Mouse (Mus musculus) lung, embryonic 14.5 days (tissue): ENCODE measurements around the gene Rora. TPM values are rescaled to one million over a fixed set of nuclear protein-coding genes. Genes with fewer than 3 reads are reported as not detected.

ENCODE experiments used
- ATAC-seq: fragments of 200-750 bp; cut with Nextera tagmentation; 2 replicates; pipeline ENCODE4 v1.8.0; 2017; ENCODE audit warnings: mild to moderate bottlenecking, moderate TSS enrichment, moderate library complexity; ENCODE audit not compliant: insufficient read depth
- DNase-seq: peaks from one replicate; pipeline ENCODE4 v3.0.0-alpha.2; 2015
- H3K27ac ChIP-seq: fragments of 300-500 bp; sonication (generic); 2 replicates; pipeline ENCODE4 v1.5.1; 2014; ENCODE audit warnings: low read depth, mild to moderate bottlenecking, moderate library complexity
- H3K27me3 ChIP-seq: fragments of 300-500 bp; sonication (generic); 2 replicates; pipeline ENCODE4 v1.6.1; 2014; ENCODE audit warnings: low read length, control low read depth; ENCODE audit not compliant: insufficient read depth
- H3K36me3 ChIP-seq: fragments of 300-500 bp; sonication (generic); 2 replicates; pipeline ENCODE4 v1.6.1; 2014; ENCODE audit warnings: control low read depth; ENCODE audit not compliant: insufficient read depth
- H3K4me1 ChIP-seq: fragments of 300-500 bp; sonication (generic); 2 replicates; pipeline ENCODE4 v1.6.1; 2014; ENCODE audit warnings: antibody characterized with exemption, control low read depth; ENCODE audit not compliant: insufficient read depth
- H3K4me2 ChIP-seq: fragments of 300-500 bp; sonication (generic); 2 replicates; pipeline ENCODE4 v1.6.1; 2014; ENCODE audit warnings: mild to moderate bottlenecking
- H3K4me3 ChIP-seq: fragments of 300-500 bp; sonication (generic); 2 replicates; pipeline ENCODE4 v1.5.1; 2014; ENCODE audit warnings: low read depth, low read length
- H3K9ac ChIP-seq: fragments of 300-500 bp; sonication (generic); 2 replicates; pipeline ENCODE4 v1.6.1; 2014
- H3K9me3 ChIP-seq: fragments of 300-500 bp; sonication (generic); 2 replicates; pipeline ENCODE4 v1.6.1; 2016; ENCODE audit warnings: low read depth, low read length, control low read depth
- CTCF ChIP-seq: IDR thresholded peaks from 2 replicates; pipeline ENCODE4 v1.5.1; 2016; ENCODE audit warnings: antibody characterized with exemption, low read depth
- WGBS: fragments of 180-500 bp; shearing (Covaris S2); extraction: QIAGEN DNeasy Blood & Tissue Kit; methylation state at CpG from one replicate; pipeline ENCODE4 v1.1.7; 2014; 5-methylcytosine and 5-hydroxymethylcytosine counted together
- polyA plus RNA-seq: library from polyadenylated mRNA; unstranded; fragments of >200 nt; fragmentation: Nextera tagmentation; extraction: Ambion mirVana; gene quantifications from 2 replicates; pipeline ENCODE4 v1.2.1, GENCODE M21; 2014

Gene Rora
- polyA plus RNA-seq, 1 experiment from 2014 or later: 5.9 TPM

DNA sequence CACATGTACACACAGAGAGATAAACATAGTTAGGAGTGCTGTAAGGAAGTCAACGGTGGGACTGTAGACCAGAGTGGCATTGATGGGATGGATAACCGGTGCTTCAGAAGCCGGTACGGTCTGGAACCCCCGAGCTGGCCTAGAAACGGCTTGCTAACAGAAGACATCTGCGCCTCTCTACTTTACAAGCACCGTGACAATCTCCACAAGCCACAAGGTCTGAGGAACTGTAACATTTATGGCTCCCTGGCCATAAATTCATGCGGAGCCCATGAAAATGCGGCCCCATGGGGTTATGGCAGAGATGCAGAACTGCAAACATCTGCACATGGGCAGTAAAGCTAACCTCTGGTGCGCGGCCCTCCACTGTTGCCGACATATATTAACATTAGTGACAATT, 141.7 kb downstream of the Rora start:
- no peak for ATAC-seq
- 79% methylated on average over 13 of the region's 13 CpGs for WGBS
- Histone ChIP-seq H3K4me3 (no peak overlapping the region), H3K36me3 (no peaks in the 10 kb centered on the region), H3K9ac (no peak overlapping the region), H3K4me2 (no peak overlapping the region), H3K27me3 (no peaks in the 10 kb centered on the region), H3K27ac (no peak overlapping the region), H3K4me1 (peaks cover 6% of the 10 kb centered on the region; the same call in 1 of the 2 replicates), H3K9me3 (no peaks in the 10 kb centered on the region)
- no peak for DNase-seq
- no peak for TF ChIP-seq CTCF

DNA sequence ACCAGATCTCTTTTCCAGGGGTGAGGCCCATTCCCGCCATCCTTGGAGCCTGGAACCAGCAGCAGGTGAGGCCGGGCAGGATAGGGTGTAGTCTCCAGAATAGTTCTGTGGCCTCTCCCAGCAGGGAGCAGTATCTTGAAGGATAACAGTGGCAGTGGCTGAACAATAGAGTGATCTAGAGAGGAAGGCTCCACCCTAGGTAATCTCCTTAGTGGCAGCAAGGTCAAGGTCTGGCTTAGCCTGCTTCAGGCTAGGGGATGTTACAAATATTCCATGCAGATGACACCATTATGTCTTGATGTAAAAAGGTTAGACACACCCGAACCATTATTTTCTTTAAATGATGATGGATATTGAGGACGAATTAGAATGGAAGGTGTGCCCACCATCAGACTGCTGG, 144.6 kb downstream of the Rora start:
- Histone ChIP-seq H3K4me3 (no peak overlapping the region), H3K27me3 (no peaks in the 10 kb centered on the region), H3K27ac (no peak overlapping the region), H3K4me1 (no peaks in the 10 kb centered on the region), H3K9me3 (no peaks in the 10 kb centered on the region), H3K4me2 (no peak overlapping the region), H3K36me3 (no peaks in the 10 kb centered on the region), H3K9ac (no peak overlapping the region)
- 84% methylated on average over 4 of the region's 4 CpGs for WGBS
- DNase-seq (no peak), ATAC-seq (no peak)
- TF ChIP-seq CTCF: no peak

- no peak for TF ChIP-seq CTCF
- WGBS: 72% methylated on average over 6 of the region's 6 CpGs
- Histone ChIP-seq H3K9me3 (no peaks in the 10 kb centered on the region), H3K36me3 (no peaks in the 10 kb centered on the region), H3K27me3 (no peaks in the 10 kb centered on the region), H3K4me1 (no peaks in the 10 kb centered on the region), H3K4me2 (no peak overlapping the region), H3K4me3 (no peak overlapping the region), H3K27ac (no peak overlapping the region), H3K9ac (no peak overlapping the region)
- ATAC-seq (no peak), DNase-seq (no peak)
Observed at GRCm38 (mm10) chr9:68799065-68799464, 145.5 kb downstream of the Rora start.

- Histone ChIP-seq H3K27ac (no peak overlapping the region), H3K9ac (no peak overlapping the region), H3K9me3 (no peaks in the 10 kb centered on the region), H3K4me3 (no peak overlapping the region), H3K4me1 (no peaks in the 10 kb centered on the region), H3K27me3 (no peaks in the 10 kb centered on the region), H3K36me3 (no peaks in the 10 kb centered on the region), H3K4me2 (no peak overlapping the region)
- WGBS: 36% methylated on average over 6 of the region's 6 CpGs
- ATAC-seq (no peak), DNase-seq (peak; percentile 8)
- no peak for TF ChIP-seq CTCF
Observed at GRCm38 (mm10) chr9:68804229-68804628, 150.6 kb downstream of the Rora start.

GRCm38 (mm10) chr9:68805776-68806175, 152.2 kb downstream of the Rora start:
- H3K4me3 ChIP-seq: no peak overlapping the region
- no peaks in the 10 kb centered on the region for H3K4me1 ChIP-seq
- no peak for ATAC-seq
- no peaks in the 10 kb centered on the region for H3K36me3 ChIP-seq
- no peak for TF ChIP-seq CTCF
- DNase-seq: peak; percentile 4
- H3K9ac ChIP-seq: no peak overlapping the region
- H3K27me3 ChIP-seq: no peaks in the 10 kb centered on the region
- H3K4me2 ChIP-seq: no peak overlapping the region
- WGBS: 39% methylated on average over 5 of the region's 5 CpGs
- H3K9me3 ChIP-seq: no peaks in the 10 kb centered on the region
- no peak overlapping the region for H3K27ac ChIP-seq

DNA sequence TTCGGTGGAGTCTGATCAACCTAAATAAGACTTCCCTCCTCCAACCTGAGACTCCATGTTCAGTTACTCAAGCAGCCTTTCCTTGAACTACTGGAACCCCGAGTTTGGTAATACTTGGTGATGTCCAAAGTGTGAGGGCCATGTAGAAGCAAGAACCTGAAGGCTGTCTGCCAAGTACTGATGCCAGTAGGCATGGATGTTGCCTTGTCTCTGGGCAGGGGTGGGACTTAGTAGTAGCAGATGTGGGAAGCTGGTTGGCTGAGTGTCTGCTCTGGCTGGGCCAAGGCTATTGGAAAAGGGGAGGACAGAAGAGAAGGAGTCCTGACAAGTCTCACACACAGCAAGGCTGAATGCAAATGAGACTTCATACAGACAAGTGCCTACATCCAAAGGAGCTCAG, 154.1 kb downstream of the Rora start:
- no peaks in the 10 kb centered on the region for H3K36me3 ChIP-seq
- H3K4me2 ChIP-seq: no peak overlapping the region
- WGBS: 94% methylated on average over 2 of the region's 2 CpGs
- ATAC-seq (no peak), DNase-seq (no peak)
- no peak for TF ChIP-seq CTCF
- H3K4me1 ChIP-seq: peaks cover 5% of the 10 kb centered on the region; the same call in 1 of the 2 replicates
- no peaks in the 10 kb centered on the region for H3K27me3 ChIP-seq
- no peak overlapping the region for H3K4me3 ChIP-seq
- H3K9me3 ChIP-seq: no peaks in the 10 kb centered on the region
- H3K27ac ChIP-seq: no peak overlapping the region
- no peak overlapping the region for H3K9ac ChIP-seq

- Histone ChIP-seq H3K27me3 (no peaks in the 10 kb centered on the region), H3K4me3 (no peak overlapping the region), H3K9ac (no peak overlapping the region), H3K36me3 (no peaks in the 10 kb centered on the region), H3K4me2 (no peak overlapping the region), H3K27ac (no peak overlapping the region), H3K4me1 (peaks cover 14% of the 10 kb centered on the region), H3K9me3 (no peaks in the 10 kb centered on the region)
- 66% methylated on average over 5 of the region's 5 CpGs for WGBS
- DNase-seq (no peak), ATAC-seq (no peak)
- TF ChIP-seq CTCF: no peak
Observed at GRCm38 (mm10) chr9:68809536-68809935, 155.9 kb downstream of the Rora start.

DNA sequence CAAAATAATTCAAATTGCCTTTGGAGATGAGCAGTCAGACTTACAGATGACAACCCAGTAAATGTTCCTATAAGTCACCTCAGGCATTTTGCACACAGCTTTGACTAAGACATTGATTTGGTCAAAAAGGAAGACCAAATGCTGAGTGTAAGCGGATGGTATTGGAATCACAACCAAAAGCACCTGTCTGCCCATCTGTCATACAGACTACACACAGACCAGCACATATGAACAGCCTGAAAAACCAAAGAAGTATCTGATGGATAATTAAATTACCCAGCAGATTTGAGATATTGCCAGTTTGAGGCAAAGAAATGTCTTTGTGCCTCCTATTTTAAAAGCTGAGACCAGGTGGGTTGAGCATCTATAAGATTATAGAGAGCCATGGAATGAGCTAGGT, 161.1 kb downstream of the Rora start:
- 100% methylated on average over 1 of the region's 1 CpGs for WGBS
- Histone ChIP-seq H3K4me1 (peaks cover 14% of the 10 kb centered on the region), H3K4me3 (no peak overlapping the region), H3K9ac (no peak overlapping the region), H3K36me3 (no peaks in the 10 kb centered on the region), H3K27ac (no peak overlapping the region), H3K4me2 (no peak overlapping the region), H3K9me3 (no peaks in the 10 kb centered on the region), H3K27me3 (no peaks in the 10 kb centered on the region)
- TF ChIP-seq CTCF: no peak
- no peak for DNase-seq
- no peak for ATAC-seq
